In the genomic region with DNA sequence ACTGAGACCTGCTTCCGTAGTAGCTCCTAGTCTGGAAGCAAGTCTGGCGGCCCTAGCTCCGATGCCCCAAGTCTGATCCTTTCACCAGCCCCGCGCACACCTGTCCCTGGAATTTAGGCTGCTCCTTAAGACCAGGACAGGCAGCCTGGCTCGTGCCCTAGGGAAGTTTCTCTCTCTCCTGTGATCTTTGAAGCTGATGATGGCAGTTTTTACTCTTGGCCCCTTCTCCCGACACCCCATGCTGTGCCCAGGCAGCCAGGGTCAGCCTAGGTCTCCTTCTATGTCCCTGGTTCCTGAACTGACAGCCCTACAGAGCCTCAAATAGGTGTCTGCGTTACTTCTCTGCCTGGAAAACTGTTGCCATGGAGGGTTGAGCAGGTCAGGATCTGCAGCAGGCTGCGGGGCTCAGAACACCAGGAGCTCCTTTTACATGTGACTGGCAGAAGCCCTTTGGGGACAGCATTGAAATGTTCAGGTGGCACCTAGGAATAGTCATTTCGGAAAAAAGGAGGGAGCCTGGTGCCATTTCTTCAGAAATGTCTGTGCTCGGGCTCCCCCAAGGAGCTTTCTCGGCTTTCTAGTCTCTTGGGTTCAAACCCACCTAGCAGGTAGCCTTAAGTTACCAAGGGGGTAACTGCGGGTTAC, we compare ENCODE assay signal across 10 mouse cellular contexts. TPM values are rescaled to one million over a fixed set of nuclear protein-coding genes. Genes with fewer than 3 reads are reported as not detected.
DNase-seq lines count a peak whose midpoint lies in the region; ATAC-seq lines count a peak whose summit lies in the region.
"Had no signal": no experiment of that assay in that cellular context is flagged by ENCODE, and none has a peak within 500 bp of the region (broad histone marks: within the 10 kb centered on the region; RNA-seq: fewer than 3 reads in every experiment).

No protein-coding gene starts in this region.

- H3K4me2 ChIP-seq in neural tube, embryonic 11.5 days (ENCODE audit: low read depth), result peak overlapping the region; percentile 77
- peak overlapping the region; percentile 90 for H3K4me2 ChIP-seq in limb, embryonic 11.5 days (ENCODE audit: low read depth, severe bottlenecking)
- H3K4me2 ChIP-seq in stomach, embryonic 16.5 days (ENCODE audit: low read depth, low read length), result peak overlapping the region; percentile 83

- H3K36me3 ChIP-seq in neural tube, embryonic 11.5 days (ENCODE audit: control insufficient read depth, insufficient read depth, low read length), result no peaks in the 10 kb centered on the region
- H3K36me3 ChIP-seq in limb, embryonic 11.5 days (ENCODE audit: control insufficient read depth, insufficient read depth, low read length), result no peaks in the 10 kb centered on the region
- H3K36me3 ChIP-seq in stomach, embryonic 16.5 days (ENCODE audit: control insufficient read depth, insufficient read depth, low read length), result no peaks in the 10 kb centered on the region

- H3K4me1 ChIP-seq in neural tube, embryonic 11.5 days (ENCODE audit: control insufficient read depth, insufficient read depth, low read length), result no peaks in the 10 kb centered on the region
- 0 out of 2 replicates have a peak, but pooled peaks cover 3% of the 10 kb centered on the region for H3K4me1 ChIP-seq in limb, embryonic 11.5 days (ENCODE audit: control insufficient read depth, insufficient read depth, low read length)
- H3K4me1 ChIP-seq in stomach, embryonic 16.5 days (ENCODE audit: control insufficient read depth, insufficient read depth, low read length), result 0 out of 2 replicates have a peak, but pooled peaks cover 2% of the 10 kb centered on the region

- H3K27me3 ChIP-seq in neural tube, embryonic 11.5 days (ENCODE audit: control insufficient read depth, insufficient read depth, low read length), result peaks cover 20% of the 10 kb centered on the region
- H3K27me3 ChIP-seq in limb, embryonic 11.5 days (ENCODE audit: control insufficient read depth, insufficient read depth, low read length), result peaks cover 32% of the 10 kb centered on the region
- peaks cover 29% of the 10 kb centered on the region for H3K27me3 ChIP-seq in stomach, embryonic 16.5 days (ENCODE audit: control insufficient read depth, insufficient read depth, low read length)

- H3K4me3 ChIP-seq in neural tube, embryonic 11.5 days (ENCODE audit: low read depth, low read length), result peak overlapping the region; percentile 44
- peak overlapping the region; percentile 39 for H3K4me3 ChIP-seq in limb, embryonic 11.5 days (ENCODE audit: low read depth, low read length)
- peak overlapping the region; percentile 46 for H3K4me3 ChIP-seq in stomach, embryonic 16.5 days (replicated peaks; ENCODE audit: low read length)
- H3K4me3 ChIP-seq: erythroblast, embryonic 14.5 days had no signal

- WGBS in neural tube, embryonic 11.5 days, result 11% methylated on average over 13 of the region's 13 CpGs
- WGBS in limb, embryonic 11.5 days, result 12% methylated on average over 13 of the region's 13 CpGs
- WGBS in stomach, embryonic 16.5 days, result 18% methylated on average over 13 of the region's 13 CpGs

- intact Hi-C loops in gastrocnemius, postnatal 36 days (cut with DNase I), result no loop called here

- no peak for ATAC-seq in neural tube, embryonic 11.5 days (ENCODE audit: insufficient read depth, low FRiP score, low TSS enrichment)
- ATAC-seq in limb, embryonic 11.5 days (ENCODE audit: insufficient number of reproducible peaks, low FRiP score, low TSS enrichment, low read depth), result no peak
- no peak for ATAC-seq in stomach, embryonic 16.5 days (ENCODE audit: insufficient read depth, low FRiP score)

- peak; percentile 12 for DNase-seq in embryo, embryonic 11 days
- DNase-seq in embryo, embryonic 10.5 days (ENCODE audit: low spot score), result no peak
- no peak for DNase-seq in neural tube, embryonic 11.5 days (ENCODE audit: low spot score)
- no peak for DNase-seq in neural tube, embryonic 10.5 days (ENCODE audit: extremely low spot score, low spot score)
- peak; percentile 22 for DNase-seq in limb, embryonic 11.5 days (ENCODE audit: low spot score)
- no peak for DNase-seq in spleen, postnatal 36 days (ENCODE audit: low spot score in 2 of 2)
- no peak for DNase-seq in gastrocnemius, postnatal 36 days

- H3K9me3 ChIP-seq in neural tube, embryonic 11.5 days (ENCODE audit: control insufficient read depth, low read length), result no peaks in the 10 kb centered on the region
- no peaks in the 10 kb centered on the region for H3K9me3 ChIP-seq in limb, embryonic 11.5 days (ENCODE audit: control insufficient read depth, low read length)
- H3K9me3 ChIP-seq in stomach, embryonic 16.5 days (replicated peaks; ENCODE audit: control insufficient read depth, low read length), result no peaks in the 10 kb centered on the region

- H3K27ac ChIP-seq in neural tube, embryonic 11.5 days (ENCODE audit: low read depth, low read length), result no peak overlapping the region
- H3K27ac ChIP-seq in limb, embryonic 11.5 days (replicated peaks; ENCODE audit: low read depth, low read length), result no peak overlapping the region
- no peak overlapping the region for H3K27ac ChIP-seq in stomach, embryonic 16.5 days (ENCODE audit: low read length)

- H3K9ac ChIP-seq in neural tube, embryonic 11.5 days (ENCODE audit: low read length), result peak overlapping the region; percentile 42; the same call in 1 of the 2 replicates
- H3K9ac ChIP-seq in limb, embryonic 11.5 days (ENCODE audit: low read length), result no peak overlapping the region
- H3K9ac ChIP-seq in stomach, embryonic 16.5 days (ENCODE audit: low read length), result no peak overlapping the region

RNA-seq across cellular contexts. Expression of a gene that starts 0.7 kb away (rescaled TPM):
- polyA plus RNA-seq in neural tube, embryonic 11.5 days (2014; fragmentation: Nextera tagmentation; extraction: Ambion mirVana), result 0.85 and 1.0 TPM in 2 replicates
- polyA plus RNA-seq in limb, embryonic 11.5 days (2014; fragmentation: Nextera tagmentation; extraction: Ambion mirVana), result 0.41 TPM in 1 of 2 replicates, not detected in the other
- polyA plus RNA-seq in stomach, embryonic 16.5 days (2015; fragmentation: Nextera tagmentation; extraction: Ambion mirVana), result 0.50 and 0.54 TPM in 2 replicates
- total RNA-seq in gastrocnemius, postnatal 36 days (2021), result not detected
- total RNA-seq: megakaryocyte-erythroid progenitor cell, adult 5-6 weeks had no signal
- polyA plus RNA-seq: erythroblast, embryonic 14.5 days had no signal

Comparison
In these comparisons a context has a peak if more than half of its experiments do, and no peak if none do; other contexts are left out.
1. DNase-seq: peak in embryo, embryonic 11 days (single experiment) and limb, embryonic 11.5 days (single experiment); none in embryo, embryonic 10.5 days (single experiment), neural tube, embryonic 11.5 days (single experiment), neural tube, embryonic 10.5 days (single experiment), spleen, postnatal 36 days (0 of 2) and gastrocnemius, postnatal 36 days (0 of 2).
2. Peak in every context shown above with its lines, with median percentiles within 50 percentile points of each other: H3K4me2 ChIP-seq and H3K4me3 ChIP-seq.